Mouse (Mus musculus) hindbrain, embryonic 15.5 days (tissue): Measurements from ENCODE around the gene Ppil4. TPM values are rescaled to one million over a fixed set of nuclear protein-coding genes. Genes with fewer than 3 reads are reported as not detected.
A peak's percentile ranks its signal among the peaks of the same experiment; 100 is the strongest.
"Not testable (repeated sequence)": the region's sequence is repeated elsewhere in the genome, so short reads cannot be mapped to it uniquely, and the experiment has no call there.

Source experiments
- ATAC-seq: fragments of 200-750 bp; cut with Nextera tagmentation; 2 replicates; pipeline ENCODE4 v1.8.0; 2017; ENCODE audit warnings: low read depth, moderate number of reproducible peaks, moderate TSS enrichment; ENCODE audit not compliant: low FRiP score
- H3K27ac ChIP-seq: fragments of 300-500 bp; sonication (generic); replicated peaks from 2 replicates; pipeline ENCODE4 v1.5.1; 2015; ENCODE audit warnings: mild to moderate bottlenecking, inconsistent platforms
- H3K27me3 ChIP-seq: fragments of 300-500 bp; sonication (generic); 2 replicates; pipeline ENCODE4 v1.6.1; 2015; ENCODE audit warnings: control low read depth, inconsistent platforms
- H3K36me3 ChIP-seq: fragments of 300-500 bp; sonication (generic); 2 replicates; pipeline ENCODE4 v1.6.1; 2015; ENCODE audit warnings: control low read depth, inconsistent platforms
- H3K4me1 ChIP-seq: fragments of 300-500 bp; sonication (generic); replicated peaks from 2 replicates; pipeline ENCODE4 v1.6.1; 2015; ENCODE audit warnings: control low read depth, inconsistent platforms
- H3K4me2 ChIP-seq: fragments of 300-500 bp; sonication (generic); 2 replicates; pipeline ENCODE4 v1.6.1; 2015; ENCODE audit warnings: moderate library complexity, mild to moderate bottlenecking, inconsistent platforms
- H3K4me3 ChIP-seq: fragments of 300-500 bp; sonication (generic); 2 replicates; pipeline ENCODE4 v1.5.1; 2015; ENCODE audit warnings: mild to moderate bottlenecking, inconsistent platforms
- H3K9ac ChIP-seq: fragments of 300-500 bp; sonication (generic); 2 replicates; pipeline ENCODE4 v1.6.1; 2015; ENCODE audit warnings: inconsistent platforms
- H3K9me3 ChIP-seq: fragments of 300-500 bp; sonication (generic); 2 replicates; pipeline ENCODE4 v1.6.1; 2016; ENCODE audit warnings: control low read depth, inconsistent platforms
- WGBS: fragments of 180-500 bp; shearing (Covaris S2); methylation state at CpG from one replicate; pipeline ENCODE4 v1.1.7; 2015; 5-methylcytosine and 5-hydroxymethylcytosine counted together
- polyA plus RNA-seq: library from polyadenylated mRNA; unstranded; fragments of >200 nt; fragmentation: Nextera tagmentation; extraction: Ambion mirVana; gene quantifications from 2 replicates; pipeline ENCODE4 v1.2.1, GENCODE M21; 2015

Ppil4 gene
- polyA plus RNA-seq = 44.6 and 45.4 TPM in 2 replicates

DNA sequence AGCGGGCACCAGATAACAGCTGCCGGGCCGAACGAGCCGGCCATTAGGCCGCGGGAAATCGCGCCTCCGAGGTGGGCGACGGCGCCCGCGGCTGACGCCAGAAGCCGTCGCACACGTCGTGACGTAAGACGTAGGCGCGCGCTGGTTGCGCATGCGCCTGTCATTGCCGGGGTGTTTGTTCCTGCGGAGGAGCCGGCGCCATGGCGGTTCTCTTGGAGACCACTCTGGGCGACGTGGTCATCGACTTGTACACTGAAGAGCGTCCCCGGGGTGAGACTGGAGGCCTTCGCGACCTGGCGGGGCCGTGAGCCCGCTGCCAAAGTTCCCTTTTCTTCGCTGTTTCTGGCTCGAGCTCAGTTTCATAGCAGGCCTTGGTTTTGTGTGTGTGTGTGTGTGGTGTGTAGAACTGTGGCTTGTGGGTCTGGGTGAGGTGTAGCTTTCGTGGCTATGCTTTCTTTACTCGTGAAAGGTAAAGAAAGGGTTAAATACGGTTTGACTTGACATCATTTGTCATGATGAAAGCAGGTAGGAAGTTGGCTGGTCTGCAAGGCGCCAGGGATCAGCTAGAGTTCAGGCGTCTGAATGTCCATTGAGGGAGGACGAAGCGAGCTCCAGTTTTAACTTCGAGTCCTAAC is at the start of gene Ppil4, which contains the start of gene Ginm1:
Ppil4 (plus strand) TSS at position 141 of the 635 bp plus-strand sequence.
Ginm1 (minus strand) TSS at position 74 of the 635 bp plus-strand sequence.
- Histone ChIP-seq H3K9me3 (no peaks in the 10 kb centered on the region), H3K36me3 (peaks cover 23% of the 10 kb centered on the region), H3K4me2 (peak within 1 kb of the TSS; percentile 85), H3K27me3 (no peaks in the 10 kb centered on the region), H3K4me1 (peaks cover 28% of the 10 kb centered on the region), H3K4me3 (peak within 1 kb of the TSS; percentile 70), H3K27ac (peak within 1 kb of the TSS; percentile 81), H3K9ac (peak within 1 kb of the TSS; percentile 83)
- under 1% methylated on average over 52 of the region's 52 CpGs for WGBS
- peak; percentile 95 for ATAC-seq

DNA sequence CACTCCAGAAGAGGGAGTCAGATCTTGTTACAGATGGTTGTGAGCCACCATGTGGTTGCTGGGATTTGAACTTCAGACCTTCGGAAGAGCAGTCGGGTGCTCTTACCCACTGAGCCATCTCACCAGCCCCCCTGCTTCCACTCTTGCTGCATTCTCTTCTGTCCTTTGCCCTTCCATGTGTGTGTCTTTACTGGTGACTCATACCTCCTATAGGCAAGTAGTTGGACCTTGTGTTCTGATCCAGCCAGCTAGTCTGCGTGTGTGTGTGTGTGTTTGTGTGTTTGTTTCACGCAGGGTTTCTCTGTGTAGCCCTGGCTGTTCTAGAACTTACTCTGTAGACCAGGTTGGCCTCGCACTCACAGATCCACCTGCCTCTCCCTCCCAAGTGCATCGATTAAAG is 47.2 kb upstream of the Ppil4 start:
- not testable (repeated sequence) for H3K4me1 ChIP-seq, ATAC-seq, H3K9ac ChIP-seq, H3K27me3 ChIP-seq, H3K4me2 ChIP-seq, H3K4me3 ChIP-seq, H3K27ac ChIP-seq, H3K9me3 ChIP-seq
- WGBS = 99% methylated on average over 6 of the region's 6 CpGs
- peaks cover 42% of the 10 kb centered on the region for H3K36me3 ChIP-seq

DNA sequence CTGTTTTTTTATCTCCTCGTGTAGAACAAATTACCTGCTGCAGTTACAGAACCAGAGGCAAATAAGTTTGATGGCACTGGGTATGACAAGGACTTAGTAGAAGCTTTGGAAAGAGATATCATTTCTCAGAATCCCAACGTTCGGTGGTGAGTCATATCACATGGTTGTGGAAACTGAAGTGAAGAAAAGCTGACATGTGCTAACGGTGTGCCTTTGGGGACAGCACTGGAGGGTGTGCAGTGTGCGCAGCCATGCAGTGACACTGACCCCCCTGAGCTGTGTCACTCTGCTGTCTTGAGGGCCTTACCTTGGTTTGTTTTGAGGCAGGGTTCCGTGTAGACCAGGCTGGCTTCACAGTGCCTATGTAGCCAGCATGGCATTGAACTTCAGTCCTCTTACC is 43.9 kb upstream of the Ppil4 start:
- no peaks in the 10 kb centered on the region for H3K27me3 ChIP-seq
- 90% methylated on average over 6 of the region's 6 CpGs for WGBS
- no peaks in the 10 kb centered on the region for H3K4me1 ChIP-seq
- no peak overlapping the region for H3K4me3 ChIP-seq
- H3K9me3 ChIP-seq = no peaks in the 10 kb centered on the region
- H3K36me3 ChIP-seq = peaks cover 50% of the 10 kb centered on the region
- no peak for ATAC-seq
- no peak overlapping the region for H3K4me2 ChIP-seq
- H3K27ac ChIP-seq = no peak overlapping the region
- H3K9ac ChIP-seq = no peak overlapping the region

DNA sequence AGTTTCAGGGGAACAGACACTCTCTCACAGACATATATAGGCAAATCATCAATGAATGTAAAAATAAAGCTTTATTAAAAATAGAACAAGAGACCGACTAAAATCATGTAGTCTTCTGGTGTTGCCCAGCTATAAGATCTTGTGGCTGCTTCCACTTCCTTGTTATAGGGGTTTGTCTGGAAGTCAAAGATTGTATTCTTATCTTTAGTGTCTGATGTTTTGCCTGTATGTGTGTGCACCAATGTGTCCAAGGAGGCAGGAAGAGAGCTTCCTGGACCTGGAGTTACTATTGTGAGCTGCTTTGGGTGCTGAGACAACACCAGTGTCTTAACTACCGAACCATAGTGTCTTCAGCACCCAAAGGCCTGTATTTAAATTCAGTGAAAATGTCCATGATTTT is 35.1 kb upstream of the Ppil4 start:
- Histone ChIP-seq H3K9me3 (no peaks in the 10 kb centered on the region), H3K27me3 (no peaks in the 10 kb centered on the region), H3K36me3 (peaks cover 47% of the 10 kb centered on the region), H3K4me2 (no peak overlapping the region), H3K4me3 (no peak overlapping the region), H3K27ac (no peak overlapping the region), H3K9ac (no peak overlapping the region), H3K4me1 (no peaks in the 10 kb centered on the region)
- 93% methylated on average over 2 of the region's 2 CpGs for WGBS
- ATAC-seq = no peak

GRCm38 (mm10) chr10:7772346-7772745 is 20.3 kb upstream of the Ppil4 start:
- no peak for ATAC-seq
- WGBS = 98% methylated on average over 4 of the region's 4 CpGs

GRCm38 (mm10) chr10:7772769-7773168 is 19.9 kb upstream of the Ppil4 start:
- Histone ChIP-seq H3K36me3 (peaks cover 56% of the 10 kb centered on the region), H3K4me3 (no peak overlapping the region)
- 93% methylated on average over 1 of the region's 1 CpGs for WGBS

More at GRCm38 (mm10) chr10:7772346-7772745, 20.3 kb upstream of the Ppil4 start:
- H3K27me3 ChIP-seq = no peaks in the 10 kb centered on the region
- H3K9me3 ChIP-seq = no peaks in the 10 kb centered on the region
- no peak overlapping the region for H3K4me2 ChIP-seq
- no peak overlapping the region for H3K9ac ChIP-seq
- no peak overlapping the region for H3K27ac ChIP-seq
- H3K4me1 ChIP-seq = no peaks in the 10 kb centered on the region
- peaks cover 56% of the 10 kb centered on the region for H3K36me3 ChIP-seq
- no peak overlapping the region for H3K4me3 ChIP-seq

DNA sequence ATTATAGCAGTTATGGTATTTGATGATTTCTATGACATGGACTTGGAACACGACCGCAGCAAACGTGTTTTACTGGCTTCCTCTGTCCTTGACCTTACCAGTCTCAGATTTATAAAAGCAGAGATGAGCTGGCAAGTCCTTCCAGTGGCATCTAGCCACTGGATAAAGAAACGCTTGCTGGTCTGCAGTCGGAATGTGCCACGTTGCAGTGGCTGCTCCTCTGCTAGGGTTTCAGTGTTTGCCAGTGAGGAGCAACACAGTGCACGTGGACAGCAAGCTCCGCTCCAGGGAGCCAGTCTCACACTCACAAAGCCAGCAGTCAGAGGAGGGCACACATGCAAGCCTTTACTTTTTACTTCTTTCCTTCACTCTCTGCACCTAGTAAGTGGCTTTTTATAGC is 17.3 kb upstream of the Ppil4 start:
- Histone ChIP-seq H3K9me3 (no peaks in the 10 kb centered on the region), H3K27me3 (no peaks in the 10 kb centered on the region), H3K27ac (no peak overlapping the region), H3K4me3 (no peak overlapping the region), H3K9ac (no peak overlapping the region), H3K36me3 (peaks cover 40% of the 10 kb centered on the region), H3K4me1 (peaks cover 23% of the 10 kb centered on the region; the same call in 1 of the 2 replicates), H3K4me2 (no peak overlapping the region)
- ATAC-seq = no peak
- 95% methylated on average over 8 of the region's 8 CpGs for WGBS

More at GRCm38 (mm10) chr10:7772769-7773168, 19.9 kb upstream of the Ppil4 start:
- Histone ChIP-seq H3K4me1 (0 out of 2 replicates have a peak, but pooled peaks cover under 1% of the 10 kb centered on the region), H3K9me3 (no peaks in the 10 kb centered on the region), H3K27me3 (no peaks in the 10 kb centered on the region), H3K4me2 (no peak overlapping the region), H3K27ac (no peak overlapping the region), H3K9ac (no peak overlapping the region)
- ATAC-seq = no peak

DNA sequence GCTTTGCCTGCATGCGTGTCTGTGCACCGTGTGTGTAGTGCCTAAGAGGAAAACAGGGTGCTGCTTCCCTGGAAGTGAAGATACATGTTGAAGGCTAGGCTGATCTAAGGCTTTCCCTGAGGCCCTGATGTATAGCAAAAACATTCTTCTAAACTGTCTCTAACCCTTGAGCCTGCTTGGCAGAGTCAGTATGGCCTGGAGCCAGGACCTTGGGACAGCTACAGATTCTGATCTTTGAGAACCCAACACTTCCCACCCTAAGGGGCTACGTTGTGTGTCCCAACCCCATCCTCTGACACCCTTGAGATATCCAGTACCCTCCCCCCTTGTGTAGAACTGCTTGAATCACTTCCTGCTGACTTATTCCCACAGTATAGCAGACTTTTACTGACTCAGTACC is 14.3 kb upstream of the Ppil4 start:
- Histone ChIP-seq H3K36me3 (peaks cover 14% of the 10 kb centered on the region), H3K9ac (no peak overlapping the region), H3K4me3 (no peak overlapping the region), H3K4me2 (no peak overlapping the region), H3K9me3 (no peaks in the 10 kb centered on the region), H3K27ac (no peak overlapping the region), H3K4me1 (peaks cover 28% of the 10 kb centered on the region; the same call in 1 of the 2 replicates), H3K27me3 (no peaks in the 10 kb centered on the region)
- WGBS = 94% methylated on average over 3 of the region's 3 CpGs
- no peak for ATAC-seq

DNA sequence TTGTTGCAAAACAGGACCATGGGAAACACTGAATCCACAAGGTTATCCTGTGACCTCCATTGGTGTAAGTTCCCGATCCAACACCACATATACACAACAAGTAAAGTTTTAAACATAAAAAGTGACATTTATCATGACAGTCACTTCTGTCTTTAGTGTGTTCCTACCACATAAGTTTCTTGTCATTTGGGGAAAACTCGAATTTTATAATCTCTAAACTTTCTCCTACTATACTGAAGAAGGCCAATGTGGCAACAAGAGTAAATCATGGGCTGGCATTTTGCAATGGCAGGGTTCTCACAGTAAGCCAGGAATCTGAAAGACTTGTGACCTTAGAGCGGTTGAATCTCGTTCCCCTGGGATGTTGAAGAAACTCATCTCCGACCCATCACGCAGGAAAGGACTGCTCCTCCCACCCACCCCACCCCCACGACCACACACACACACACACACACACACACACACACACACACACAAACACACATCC is 12.9 kb upstream of the Ppil4 start:
- no peaks in the 10 kb centered on the region for H3K9me3 ChIP-seq
- peaks cover 4% of the 10 kb centered on the region for H3K36me3 ChIP-seq
- H3K4me3 ChIP-seq = peak overlapping the region; percentile 84
- peak overlapping the region; percentile 80; the same call in 1 of the 2 replicates for H3K27ac ChIP-seq
- H3K4me1 ChIP-seq = peaks cover 28% of the 10 kb centered on the region; the same call in 1 of the 2 replicates
- no peak for ATAC-seq
- peak overlapping the region; percentile 80 for H3K4me2 ChIP-seq
- H3K27me3 ChIP-seq = no peaks in the 10 kb centered on the region
- 18% methylated on average over 7 of the region's 7 CpGs for WGBS
- H3K9ac ChIP-seq = peak overlapping the region; percentile 75

DNA sequence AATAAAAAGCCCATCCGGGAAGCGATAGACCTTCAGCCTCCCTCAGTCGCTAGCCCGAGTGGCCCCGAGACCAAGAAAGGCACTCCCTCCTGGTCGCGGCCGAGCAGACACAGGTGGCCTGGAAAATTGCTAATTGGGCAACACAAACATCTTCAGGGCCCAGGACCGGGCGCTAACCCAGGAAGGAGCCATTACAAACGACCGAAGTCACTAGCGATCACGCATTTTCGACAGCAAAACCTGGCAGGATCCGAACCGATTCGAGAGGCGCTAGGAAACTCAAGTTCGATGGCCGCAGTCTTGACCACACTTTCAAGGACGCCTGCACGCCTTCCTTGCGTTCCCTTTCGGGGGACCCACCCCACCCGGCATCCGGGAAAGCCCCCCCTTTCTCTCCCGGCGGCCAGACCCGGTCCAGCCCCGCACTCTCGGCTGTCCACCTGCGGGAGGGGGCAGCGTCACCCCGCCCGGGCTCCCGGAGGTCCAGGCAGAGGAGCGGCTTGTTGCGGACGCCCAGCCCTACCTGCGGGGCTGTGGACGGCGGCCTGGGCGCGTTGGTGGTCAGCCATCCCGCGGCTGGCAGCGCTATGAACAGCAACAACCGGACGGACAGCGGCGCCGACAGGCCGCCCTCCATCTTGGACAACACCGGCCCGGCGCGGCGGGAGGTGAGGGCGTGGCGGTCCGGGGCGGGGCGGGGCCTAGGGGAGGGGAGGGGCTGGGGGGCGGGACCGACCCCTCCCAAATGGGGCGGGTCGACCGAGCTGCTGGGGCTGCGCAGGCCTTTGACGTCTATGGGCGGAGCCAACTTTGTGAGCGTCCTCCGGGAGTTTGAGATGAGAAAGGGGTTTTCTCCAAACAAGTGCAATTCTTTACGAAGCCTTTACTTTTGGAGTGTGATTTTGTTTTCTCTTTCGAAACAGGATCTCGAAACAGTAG is 12.2 kb upstream of the Ppil4 start:
- ATAC-seq = peak; percentile 91
- Histone ChIP-seq H3K27ac (peak overlapping the region; percentile 80), H3K36me3 (no peaks in the 10 kb centered on the region), H3K27me3 (no peaks in the 10 kb centered on the region), H3K4me1 (peaks cover 28% of the 10 kb centered on the region; the same call in 1 of the 2 replicates), H3K4me2 (peak overlapping the region; percentile 80), H3K4me3 (peak overlapping the region; percentile 84), H3K9ac (peak overlapping the region; percentile 75), H3K9me3 (no peaks in the 10 kb centered on the region)
- WGBS = under 1% methylated on average over 59 of the region's 77 CpGs

DNA sequence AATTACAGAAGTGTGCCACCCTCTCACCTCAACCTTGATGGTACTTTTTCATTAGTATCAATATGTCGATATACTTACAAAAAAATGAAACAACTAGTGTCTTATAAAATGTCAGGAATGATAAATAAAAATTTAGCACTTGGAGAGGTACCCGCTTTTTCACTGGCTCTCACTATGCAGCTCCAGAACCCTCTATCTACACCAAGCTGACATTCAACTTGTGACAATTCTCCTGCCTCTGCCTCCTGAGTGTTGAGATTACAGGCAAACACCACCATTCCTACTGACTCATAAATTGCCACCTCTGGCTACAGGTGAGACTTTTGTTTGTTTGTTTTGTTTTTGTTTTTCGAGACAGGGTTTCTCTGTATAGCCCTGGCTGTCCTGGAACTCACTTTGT is 11.5 kb upstream of the Ppil4 start:
- peak overlapping the region; percentile 75; the same call in 1 of the 2 replicates for H3K9ac ChIP-seq

More for the DNA sequence above, 11.5 kb upstream of the Ppil4 start:
- Histone ChIP-seq H3K27me3 (no peaks in the 10 kb centered on the region), H3K4me3 (peak overlapping the region; percentile 84), H3K9me3 (no peaks in the 10 kb centered on the region), H3K36me3 (no peaks in the 10 kb centered on the region), H3K27ac (no peak overlapping the region), H3K4me1 (peaks cover 28% of the 10 kb centered on the region; the same call in 1 of the 2 replicates), H3K4me2 (peak overlapping the region; percentile 80)
- ATAC-seq = peak; percentile 31
- 60% methylated on average over 3 of the region's 3 CpGs for WGBS
